Mouse (Mus musculus): ENCODE data around the gene Ugt1a10.
"Not testable (repeated sequence)": the region's sequence is repeated elsewhere in the genome, so short reads cannot be mapped to it uniquely, and the experiment has no call there.

The Ugt1a10 gene

DNA sequence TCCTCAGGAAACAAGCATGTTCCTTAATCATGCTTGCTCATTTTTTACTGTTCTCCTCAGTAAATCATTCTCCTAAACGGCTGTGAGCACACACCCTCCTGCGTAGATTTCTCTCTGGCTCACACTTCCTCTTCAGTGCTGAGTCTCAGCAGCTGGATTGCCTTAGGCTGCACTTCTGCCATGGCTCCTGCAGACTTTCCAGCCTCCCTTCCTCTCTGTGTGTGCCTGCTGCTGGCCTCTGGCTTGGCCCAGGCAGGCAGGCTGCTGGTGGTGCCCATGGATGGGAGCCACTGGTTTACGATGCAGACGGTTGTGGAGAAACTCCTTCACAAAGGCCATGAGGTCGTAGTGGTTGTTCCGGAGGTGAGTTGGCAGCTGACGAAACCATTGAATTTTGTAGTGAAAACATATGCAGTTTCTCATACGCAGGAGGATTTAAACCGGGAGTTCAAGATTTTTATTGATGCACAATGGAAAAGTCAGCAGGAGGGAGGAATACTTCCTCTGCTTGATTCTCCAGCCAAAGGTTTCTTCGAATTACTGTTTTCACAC is 39.8 kb downstream of the Ugt1a10 start, which contains the start of gene Ugt1a7c:
TSS of gene Ugt1a7c (plus strand) at position 122 of the 552 bp plus-strand sequence.
- no peak for DNase-seq (ENCODE audit: low read depth, low spot score)

DNA sequence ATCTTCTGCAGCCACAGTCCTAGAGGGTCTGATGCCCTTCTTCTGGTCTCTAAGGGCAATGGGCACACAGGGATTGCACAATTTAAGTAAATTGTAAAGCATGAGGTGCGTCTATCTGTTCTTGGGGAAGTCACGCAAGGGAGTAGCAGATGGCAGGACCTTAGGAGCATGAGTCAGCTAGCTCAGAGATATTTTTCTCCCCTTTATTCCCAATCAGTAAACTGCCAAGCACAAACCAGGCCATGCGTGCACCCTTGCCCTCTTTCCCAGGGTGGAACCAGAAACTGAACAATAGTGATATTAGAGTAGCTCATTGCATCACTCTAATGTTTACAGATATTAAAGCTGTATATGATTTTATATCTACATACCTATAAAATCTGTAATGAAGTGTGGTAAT is 43.4 kb downstream of the Ugt1a10 start:
- not testable (repeated sequence) for DNase-seq (ENCODE audit: low read depth, low spot score)

DNA sequence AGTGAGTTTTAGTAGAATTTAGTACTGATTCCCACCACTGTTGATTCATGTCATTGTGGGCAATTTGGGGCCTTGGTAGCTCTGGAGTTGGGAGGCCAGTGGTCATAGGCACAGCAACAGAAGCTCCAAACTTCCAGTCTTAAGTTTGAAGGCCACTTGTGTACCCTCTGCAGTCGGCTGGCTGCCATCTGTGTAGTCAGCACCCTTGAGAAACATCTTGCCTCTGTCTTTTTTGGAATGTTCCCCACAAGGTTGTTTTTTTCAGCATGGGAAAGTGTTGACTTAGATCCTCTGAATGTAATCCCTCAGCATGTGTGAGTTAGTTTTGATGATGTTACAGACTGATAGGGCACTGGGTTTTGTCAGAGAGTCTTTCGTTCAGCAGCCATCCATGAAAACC is 44.5 kb downstream of the Ugt1a10 start:
- not testable (repeated sequence) for DNase-seq (ENCODE audit: low read depth, low spot score)

DNA sequence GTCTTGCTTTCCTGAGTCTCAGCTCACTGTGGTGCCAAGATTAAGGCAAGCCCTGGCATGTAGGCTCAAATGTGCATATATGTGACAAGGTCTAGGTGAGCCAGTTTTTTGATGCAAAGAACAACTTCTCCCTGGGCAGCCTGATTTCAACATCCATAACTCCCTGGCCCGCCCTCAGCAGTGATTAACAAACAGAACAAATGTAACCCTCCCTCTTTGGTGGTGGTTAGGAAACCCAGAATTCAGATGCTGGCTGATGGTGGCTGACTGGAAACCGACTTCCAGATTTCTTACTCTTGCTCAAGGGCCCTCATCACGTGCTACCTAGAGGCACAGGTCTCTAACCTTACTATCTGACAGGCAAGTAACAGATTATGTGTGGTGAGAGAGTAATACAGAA is 47.8 kb downstream of the Ugt1a10 start, which contains the start of gene Ugt1a6b:
TSS of gene Ugt1a6b (plus strand) at position 234 of the 400 bp plus-strand sequence.
- DNase-seq (ENCODE audit: low read depth, low spot score) = not testable (repeated sequence)

DNA sequence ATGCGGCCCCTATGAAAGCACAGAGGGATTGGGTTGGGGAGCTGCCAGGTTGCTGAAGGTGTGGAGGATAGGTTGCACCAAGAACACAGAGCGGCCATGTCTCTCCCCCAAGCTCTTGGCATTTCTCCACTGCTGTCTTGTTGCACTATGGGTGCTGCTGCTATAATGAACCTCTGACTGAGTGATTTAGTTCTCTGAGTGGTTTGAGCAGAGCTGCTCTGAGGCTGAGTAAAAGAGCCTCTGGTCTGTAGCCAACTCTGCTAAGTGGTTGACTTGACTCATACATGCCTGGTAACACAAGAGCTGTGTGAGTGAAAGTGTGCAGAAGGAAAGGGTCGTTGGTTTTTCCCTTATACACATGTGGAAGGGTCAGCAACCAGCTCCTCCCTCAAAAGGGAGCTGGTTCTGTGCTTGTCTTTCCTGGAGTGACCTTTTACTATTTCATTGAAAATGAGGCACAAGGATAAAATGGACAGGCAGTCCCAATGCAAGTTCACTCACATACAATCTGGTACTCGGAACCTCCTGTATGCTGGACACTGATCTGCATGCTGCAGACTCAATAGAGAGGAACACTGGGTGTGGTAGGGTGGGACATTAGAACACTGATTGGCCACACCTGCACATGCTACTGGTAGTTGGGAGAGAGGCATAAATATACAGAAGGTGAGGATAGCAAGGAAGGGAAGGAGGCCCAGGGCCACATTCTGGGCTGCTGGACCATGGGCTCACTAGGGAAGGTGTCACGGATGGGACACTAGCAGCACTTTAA is 48.7 kb downstream of the Ugt1a10 start:
- DNase-seq (ENCODE audit: low read depth, low spot score) = not testable (repeated sequence)

DNA sequence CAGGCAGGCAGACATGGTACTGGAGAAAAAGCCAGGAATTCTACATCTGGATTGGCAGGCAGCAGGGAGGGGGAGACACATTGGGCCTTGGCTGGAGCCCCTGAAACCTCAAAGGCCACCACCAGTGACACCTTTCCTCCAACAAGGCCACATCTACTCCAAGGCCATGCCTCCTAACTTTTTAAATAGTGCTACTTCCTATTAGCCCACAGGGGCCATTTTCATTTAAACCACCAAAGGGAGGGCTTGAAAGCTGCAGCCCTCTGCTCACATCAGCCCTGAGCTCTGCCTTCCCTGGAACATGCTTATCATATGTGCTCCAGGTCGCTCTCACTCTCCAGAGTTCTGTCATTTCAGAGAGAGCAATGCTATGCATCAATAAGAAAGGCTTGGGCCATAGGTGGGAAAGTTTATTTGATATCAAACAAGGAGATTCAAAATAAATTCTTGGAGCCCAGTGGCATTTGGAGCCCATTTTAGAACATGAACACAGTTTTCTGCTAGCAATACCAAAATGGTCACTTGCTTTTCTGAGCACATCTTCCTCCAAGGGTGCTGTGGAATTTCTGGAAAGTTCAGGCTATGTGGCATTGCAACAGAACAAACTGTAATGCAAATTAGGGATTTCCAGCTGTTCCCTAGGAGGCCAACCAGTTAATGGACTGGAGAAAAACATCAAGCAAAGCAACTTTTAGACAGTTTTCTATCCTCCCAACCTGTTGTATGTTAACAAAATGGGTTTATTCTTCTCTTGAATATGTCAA is 49.7 kb downstream of the Ugt1a10 start:
- no peak for DNase-seq (ENCODE audit: low read depth, low spot score)

DNA sequence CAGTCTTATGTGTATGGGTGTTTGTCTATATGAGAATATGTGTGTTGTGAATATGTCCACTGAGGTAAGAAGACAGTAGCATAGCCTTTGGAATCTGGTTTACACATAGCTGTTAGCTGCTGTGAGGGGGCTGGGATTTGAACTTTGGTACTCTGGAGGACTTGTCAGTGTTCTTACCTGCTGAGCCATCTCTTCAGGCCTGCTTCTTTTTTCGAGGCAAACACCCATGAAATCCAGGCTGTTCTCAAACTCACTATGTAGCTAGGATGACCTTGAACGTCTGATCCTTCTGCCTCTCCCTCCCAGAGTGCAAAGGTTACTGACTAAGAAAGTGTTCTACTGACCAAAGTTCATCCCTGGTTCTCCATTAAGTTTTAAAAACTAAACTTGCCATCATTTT is 50.5 kb downstream of the Ugt1a10 start:
- no peak for DNase-seq (ENCODE audit: low read depth, low spot score)

DNA sequence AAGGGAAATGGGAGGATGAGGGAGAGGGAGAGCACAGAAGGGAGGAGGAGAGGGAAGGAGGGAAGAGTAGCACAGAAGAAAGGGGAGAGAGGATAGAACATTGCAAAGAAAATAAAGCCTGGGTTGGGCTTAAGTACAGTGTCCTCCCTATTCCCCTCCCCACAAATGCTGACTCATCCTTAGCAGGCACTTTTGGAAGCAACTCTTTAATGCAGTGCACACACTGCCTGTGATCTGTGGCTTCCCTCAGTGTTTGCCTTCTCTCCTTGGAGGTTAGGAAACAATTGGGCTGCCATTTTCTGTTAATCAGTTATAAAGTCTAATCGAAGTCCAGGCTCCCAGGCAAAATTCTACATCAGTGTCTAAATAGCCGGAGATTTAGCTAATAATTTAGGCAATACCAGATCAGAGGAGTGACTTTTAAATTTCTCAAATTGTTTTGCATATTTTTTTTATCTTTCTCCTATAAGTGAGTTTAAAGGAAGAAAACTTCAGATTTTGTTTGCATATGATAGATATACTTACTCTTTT is 53.9 kb downstream of the Ugt1a10 start:
- not testable (repeated sequence) for DNase-seq (ENCODE audit: low read depth, low spot score)

DNA sequence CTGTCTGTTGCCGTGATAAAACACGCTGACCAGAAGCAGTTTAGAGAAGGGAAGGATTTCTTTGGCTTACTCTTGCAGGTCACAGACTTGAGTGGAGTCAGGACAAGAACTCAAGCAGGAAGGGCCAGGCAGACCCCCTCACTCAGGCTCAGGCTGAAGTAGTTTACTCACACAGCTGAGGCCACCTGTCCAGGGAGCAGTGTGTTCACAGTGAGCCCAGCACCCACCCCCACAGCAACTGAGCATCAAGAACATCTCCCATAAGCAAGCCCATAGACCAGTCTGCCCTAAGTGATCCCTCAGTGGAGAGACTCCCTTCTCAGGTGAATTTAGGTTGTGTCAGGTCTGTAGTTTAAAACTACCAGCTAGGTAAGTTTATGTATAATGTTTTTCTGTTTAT is 54.4 kb downstream of the Ugt1a10 start:
- not testable (repeated sequence) for DNase-seq (ENCODE audit: low read depth, low spot score)

DNA sequence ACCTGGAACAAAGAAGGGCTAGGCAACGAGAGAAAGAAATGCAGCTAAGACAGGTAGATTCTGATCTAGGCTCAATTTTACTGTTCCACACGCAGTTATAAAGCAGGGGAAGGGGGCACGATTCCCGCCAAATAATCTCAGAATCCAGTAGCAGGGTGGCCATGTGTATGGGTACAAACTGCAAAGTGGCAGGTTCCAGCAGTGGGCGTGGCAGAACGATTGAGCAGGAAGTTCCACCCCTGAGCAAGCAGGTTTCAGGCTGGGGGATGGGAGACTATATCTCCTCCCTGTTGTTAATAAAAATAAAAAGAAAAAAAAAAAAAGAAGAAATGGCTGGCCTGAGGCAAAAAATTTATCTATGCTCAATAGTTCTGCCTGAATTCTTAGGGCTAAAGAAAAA is 57.6 kb downstream of the Ugt1a10 start:
- not testable (repeated sequence) for DNase-seq (ENCODE audit: low read depth, low spot score)

DNA sequence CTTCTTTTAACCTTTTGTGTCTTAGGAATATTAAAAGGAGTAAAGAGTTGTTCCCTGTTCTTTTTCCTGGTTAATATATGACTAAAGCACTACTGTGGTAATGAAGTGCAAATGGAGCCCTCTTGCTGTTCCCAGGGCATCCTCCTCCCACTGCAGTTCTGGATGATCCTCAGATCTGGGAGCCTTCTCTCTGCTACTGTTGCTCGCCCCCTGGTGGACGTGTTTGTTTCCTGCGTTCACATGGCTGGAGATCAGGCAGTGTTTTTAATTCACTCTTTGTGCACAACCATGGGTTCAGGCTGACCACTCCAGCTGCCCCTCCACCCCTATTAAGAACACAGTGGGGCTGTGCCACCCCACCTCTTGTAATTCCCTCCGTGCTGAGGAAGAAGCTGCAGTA is 65.4 kb downstream of the Ugt1a10 start:
- not testable (repeated sequence) for DNase-seq (ENCODE audit: low read depth, low spot score)

DNA sequence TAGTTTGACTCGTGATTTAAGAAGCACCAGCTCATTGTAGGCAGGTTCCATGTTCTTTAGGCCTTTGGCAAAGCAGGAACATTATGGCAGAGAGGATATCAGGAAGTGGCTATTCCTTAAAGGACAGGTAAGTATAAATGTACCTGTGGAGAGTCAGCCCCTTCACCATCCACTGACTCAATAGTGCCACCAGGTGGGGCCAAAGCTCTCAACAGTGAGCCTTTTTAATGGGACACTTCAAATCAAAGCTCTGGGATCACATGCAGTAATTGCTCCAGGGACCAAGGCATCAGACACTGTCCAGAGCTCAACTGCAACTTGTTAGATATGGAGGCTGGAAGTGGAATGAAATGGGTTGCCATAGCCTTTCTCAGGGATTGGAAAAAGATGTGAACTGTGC is 66.3 kb downstream of the Ugt1a10 start:
- not testable (repeated sequence) for DNase-seq (ENCODE audit: low read depth, low spot score)

DNA sequence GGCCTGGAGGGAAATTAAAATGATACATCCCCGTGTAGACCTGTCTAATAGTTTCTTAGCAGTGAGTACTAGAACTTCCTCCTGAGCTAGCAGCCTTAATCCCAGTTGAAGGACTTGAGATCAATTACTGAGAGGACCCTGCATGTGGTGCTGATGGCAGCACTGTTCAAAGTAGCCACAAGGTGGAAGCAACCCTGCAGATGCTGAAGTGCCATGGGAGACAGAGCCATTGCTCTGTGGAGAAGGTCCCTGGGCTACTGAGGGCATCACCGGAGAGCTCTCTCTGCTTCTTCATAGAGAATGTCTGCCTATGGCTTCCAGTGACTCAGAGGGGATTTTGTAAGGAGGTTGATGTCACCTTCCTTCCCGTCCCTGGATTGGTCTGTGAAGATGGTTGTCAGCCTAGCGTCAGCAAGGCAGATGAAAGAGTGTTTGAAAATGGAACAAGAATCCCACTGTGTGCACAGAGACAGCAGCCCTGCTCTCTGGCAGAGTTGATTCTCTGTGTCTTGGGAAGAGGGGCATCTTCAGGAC is 70.7 kb downstream of the Ugt1a10 start:
- DNase-seq (ENCODE audit: low read depth, low spot score) = not testable (repeated sequence)

DNA sequence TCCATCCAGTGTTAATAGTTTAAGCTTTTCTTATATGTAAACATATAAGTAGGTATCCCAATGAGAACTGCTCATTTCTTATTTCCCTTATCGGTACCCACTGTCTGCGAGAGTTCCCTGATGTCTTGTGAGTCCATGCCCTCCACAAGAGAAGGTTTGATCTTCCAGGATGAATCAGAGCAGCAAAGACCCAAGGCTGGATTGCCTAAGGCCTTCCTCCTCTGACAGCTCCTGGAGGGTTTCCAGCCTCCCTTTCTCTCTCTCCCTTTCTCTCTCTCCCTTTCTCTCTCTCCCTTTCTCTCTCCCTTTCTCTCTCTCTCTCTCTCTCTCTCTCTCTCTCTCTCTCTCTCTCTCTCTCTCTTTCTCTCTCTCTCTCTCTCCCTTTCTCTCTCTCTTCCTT is 73.9 kb downstream of the Ugt1a10 start:
- DNase-seq (ENCODE audit: low read depth, low spot score) = not testable (repeated sequence)

DNA sequence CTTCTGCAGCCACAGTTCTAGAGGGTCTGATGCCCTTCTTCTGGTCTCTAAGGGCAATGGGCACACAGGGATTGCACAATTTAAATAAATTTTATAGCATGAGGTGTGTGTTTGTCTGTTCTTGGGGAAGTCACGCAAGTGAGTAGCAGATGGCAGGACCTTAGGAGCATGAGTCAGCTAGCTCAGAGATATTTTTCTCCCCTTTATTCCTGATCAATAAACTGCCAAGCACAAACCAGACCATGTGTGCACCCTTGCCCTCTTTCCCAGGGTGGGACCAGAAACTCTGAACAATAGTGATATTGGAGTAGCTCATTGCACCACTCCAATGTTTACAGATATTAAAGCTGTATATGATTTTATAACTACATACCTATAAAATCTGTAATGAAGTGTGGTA is 75.0 kb downstream of the Ugt1a10 start:
- not testable (repeated sequence) for DNase-seq (ENCODE audit: low read depth, low spot score)

DNA sequence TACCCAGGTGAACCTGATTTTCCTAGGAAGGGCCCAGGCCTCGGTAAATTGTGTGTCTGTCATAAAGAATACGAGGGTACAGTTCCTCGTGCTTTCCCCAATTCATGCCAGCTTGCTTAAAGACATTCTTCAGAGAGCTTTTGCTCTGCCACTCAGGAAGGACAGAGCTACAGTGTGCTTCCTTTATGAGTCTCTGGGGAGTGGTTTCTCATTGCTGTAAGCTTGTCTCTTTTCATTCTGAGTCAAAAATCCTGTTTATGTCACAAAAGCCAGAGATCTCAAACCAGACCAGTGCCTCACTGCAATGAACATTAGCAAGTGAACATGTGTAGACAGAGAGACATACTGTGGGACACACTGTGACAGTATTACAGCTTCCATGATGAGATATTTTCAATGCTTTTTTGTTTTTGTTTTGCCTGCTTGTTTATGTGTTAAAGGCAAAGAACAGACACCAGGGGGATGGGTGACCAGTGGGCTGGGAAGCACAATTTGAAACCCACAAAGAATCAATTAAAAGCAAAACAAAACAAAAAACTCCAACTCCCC is 78.8 kb downstream of the Ugt1a10 start:
- no peak for DNase-seq (ENCODE audit: low read depth, low spot score)

DNA sequence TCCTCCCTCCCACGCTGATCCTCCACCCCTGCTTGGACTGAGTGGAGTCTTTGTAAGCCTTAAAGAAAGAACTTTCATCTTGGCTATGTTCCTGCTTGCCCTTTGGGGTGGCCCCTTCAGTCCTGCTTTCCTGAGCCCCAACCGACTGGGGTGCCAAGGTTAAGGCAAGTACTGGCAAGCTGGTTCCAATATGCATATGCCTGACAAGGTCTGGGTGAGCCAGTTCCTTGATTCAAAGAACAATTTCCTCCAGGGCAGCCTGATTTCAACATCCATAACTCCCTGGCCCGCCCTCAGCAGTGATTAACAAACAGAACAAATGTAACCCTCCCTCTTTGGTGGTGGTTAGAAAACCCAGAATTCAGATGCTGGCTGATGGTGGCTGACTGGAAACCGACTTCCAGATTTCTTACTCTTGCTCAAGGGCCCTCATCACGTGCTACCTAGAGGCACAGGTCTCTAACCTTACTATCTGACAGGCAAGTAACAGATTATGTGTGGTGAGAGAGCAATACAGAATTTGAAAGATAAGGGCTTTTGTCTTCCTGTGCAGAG is 79.3 kb downstream of the Ugt1a10 start, which contains the start of gene Ugt1a6a:
TSS of gene Ugt1a6a (plus strand) at position 353 of the 555 bp plus-strand sequence.
- DNase-seq (ENCODE audit: low read depth, low spot score) = not testable (repeated sequence)

DNA sequence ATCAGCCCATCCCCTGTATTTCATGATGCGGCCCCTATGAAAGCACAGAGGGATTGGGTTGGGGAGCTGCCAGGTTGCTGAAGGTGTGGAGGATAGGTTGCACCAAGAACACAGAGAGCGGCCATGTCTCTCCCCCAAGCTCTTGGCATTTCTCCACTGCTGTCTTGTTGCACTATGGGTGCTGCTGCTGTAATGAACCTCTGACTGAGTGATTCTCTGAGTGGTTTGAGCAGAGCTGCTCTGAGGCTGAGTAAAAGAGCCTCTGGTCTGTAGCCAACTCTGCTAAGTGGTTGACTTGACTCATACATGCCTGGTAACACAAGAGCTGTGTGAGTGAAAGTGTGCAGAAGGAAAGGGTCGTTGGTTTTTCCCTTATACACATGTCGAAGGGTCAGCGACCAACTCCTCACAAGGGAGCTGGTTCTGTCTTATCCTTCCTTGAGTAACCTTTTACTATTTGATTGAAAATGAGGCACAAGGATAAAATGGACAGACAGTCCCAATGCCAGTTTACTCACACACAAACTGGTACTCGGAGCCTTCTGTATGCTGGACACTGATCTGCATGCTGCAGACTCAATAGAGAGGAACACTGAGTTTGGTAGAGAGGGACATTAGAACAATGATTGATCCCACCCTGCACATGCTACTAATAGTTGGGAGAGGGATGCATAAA is 80.2 kb downstream of the Ugt1a10 start:
- not testable (repeated sequence) for DNase-seq (ENCODE audit: low read depth, low spot score)

DNA sequence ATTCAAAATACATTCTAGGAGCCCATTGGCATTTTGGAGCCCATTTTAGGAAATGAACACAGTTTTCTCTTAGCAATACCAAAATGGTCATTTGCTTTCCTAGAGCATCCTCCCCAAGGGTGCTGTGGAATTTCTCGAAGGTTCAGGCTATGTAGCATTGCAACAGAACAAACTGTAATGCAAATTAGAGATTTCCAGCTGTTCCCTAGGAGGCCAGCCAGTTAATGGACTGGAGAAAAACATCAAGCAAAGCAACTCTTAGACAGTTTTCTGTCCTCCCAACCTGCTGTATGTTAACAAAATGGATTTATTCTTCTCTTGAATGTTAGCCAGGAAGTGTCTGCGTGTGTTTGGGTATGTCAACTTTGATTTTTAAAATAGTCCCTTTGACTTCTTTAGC is 81.5 kb downstream of the Ugt1a10 start:
- DNase-seq (ENCODE audit: low read depth, low spot score) = no peak

DNA sequence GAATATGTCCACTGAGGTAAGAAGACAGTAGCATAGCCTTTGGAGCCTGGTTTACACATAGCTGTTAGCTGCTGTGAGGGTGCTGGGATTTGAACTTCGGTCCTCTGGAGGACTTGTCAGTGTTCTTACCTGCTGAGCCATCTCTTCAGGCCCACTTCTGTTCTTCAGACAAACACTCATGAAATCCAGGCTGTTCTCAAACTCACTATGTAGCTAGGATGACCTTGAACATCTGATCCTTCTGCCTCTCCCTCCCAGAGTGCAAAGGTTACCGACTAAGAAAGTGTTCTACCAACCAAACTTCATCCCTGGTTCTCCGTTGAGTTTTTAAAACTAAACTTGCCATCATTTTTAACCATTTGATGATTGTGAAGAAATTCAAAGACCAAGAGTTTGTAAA is 82.1 kb downstream of the Ugt1a10 start:
- no peak for DNase-seq (ENCODE audit: low read depth, low spot score)

DNA sequence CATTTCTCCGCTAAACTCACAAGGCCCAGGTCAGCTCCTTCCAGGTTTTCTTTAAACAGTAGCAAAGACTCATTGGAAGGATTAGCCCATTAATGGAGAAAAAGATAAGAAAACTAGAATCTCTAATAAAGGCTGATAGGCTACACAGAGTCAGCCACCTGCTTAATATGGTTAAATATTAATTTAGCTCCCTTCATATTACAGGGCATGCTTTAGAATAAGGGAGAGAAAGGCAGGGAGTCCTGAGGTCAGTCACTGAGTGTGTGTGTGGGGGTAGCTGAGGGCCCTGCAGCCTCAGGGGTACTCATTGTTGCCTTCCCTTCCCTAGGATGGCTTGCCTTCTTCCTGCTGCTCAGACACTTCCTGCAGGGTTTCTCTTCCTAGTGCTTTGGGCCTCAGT is 83.0 kb downstream of the Ugt1a10 start:
- no peak for DNase-seq (ENCODE audit: low read depth, low spot score)

Data from c-Kit-negative CD71-positive TER-119-positive erythroid progenitor cells, embryonic 14.5 days (primary cell).